Mouse (Mus musculus): ENCODE data around the gene Mrpl9. TPM values are rescaled to one million over a fixed set of nuclear protein-coding genes. Genes with fewer than 3 reads are reported as not detected.

The Mrpl9 gene
- polyA plus RNA-seq, 1 experiment from 2014 or later, result 58.8 TPM

GRCm38 (mm10) chr3:94472447-94473114 lies 29.5 kb downstream of the Mrpl9 start:
- Histone ChIP-seq H3K9me3 (no peaks in the 10 kb centered on the region), H3K9ac (peak overlapping the region; percentile 51), H3K36me3 (no peaks in the 10 kb centered on the region), H3K4me2 (peak overlapping the region; percentile 57), H3K27me3 (no peaks in the 10 kb centered on the region), H3K4me3 (peak overlapping the region; percentile 36), H3K4me1 (replicated peaks) (peaks cover 32% of the 10 kb centered on the region), H3K27ac (no peak overlapping the region)
- WGBS, result 13% methylated on average over 28 of the region's 28 CpGs
- ATAC-seq (ENCODE audit: low FRiP score), result peak; percentile 38; the same call in 1 of the 2 replicates

- WGBS, result 57% methylated on average over 10 of the region's 10 CpGs
- peak overlapping the region; percentile 57 for H3K4me2 ChIP-seq
- no peaks in the 10 kb centered on the region for H3K9me3 ChIP-seq
- H3K36me3 ChIP-seq, result no peaks in the 10 kb centered on the region
- no peak overlapping the region for H3K27ac ChIP-seq
- H3K4me1 ChIP-seq (replicated peaks), result peaks cover 32% of the 10 kb centered on the region
- H3K9ac ChIP-seq, result no peak overlapping the region
- no peaks in the 10 kb centered on the region for H3K27me3 ChIP-seq
- H3K4me3 ChIP-seq, result no peak overlapping the region
- no peak for ATAC-seq (ENCODE audit: low FRiP score)
These were observed 30.0 kb downstream of the Mrpl9 start for GRCm38 (mm10) chr3:94473115-94473505.

GRCm38 (mm10) chr3:94473567-94474232 lies 30.6 kb downstream of the Mrpl9 start:
- Histone ChIP-seq H3K27ac (no peak overlapping the region), H3K36me3 (no peaks in the 10 kb centered on the region), H3K27me3 (no peaks in the 10 kb centered on the region), H3K9ac (no peak overlapping the region), H3K9me3 (no peaks in the 10 kb centered on the region), H3K4me2 (no peak overlapping the region), H3K4me1 (replicated peaks) (peaks cover 32% of the 10 kb centered on the region), H3K4me3 (no peak overlapping the region)
- no peak for ATAC-seq (ENCODE audit: low FRiP score)
- WGBS, result 84% methylated on average over 5 of the region's 5 CpGs

GRCm38 (mm10) chr3:94476301-94477035 lies 33.4 kb downstream of the Mrpl9 start:
- WGBS, result 73% methylated on average over 8 of the region's 8 CpGs
- Histone ChIP-seq H3K4me1 (replicated peaks) (peaks cover 56% of the 10 kb centered on the region), H3K27ac (peak overlapping the region; percentile 94), H3K36me3 (peaks cover 8% of the 10 kb centered on the region), H3K9ac (peak overlapping the region; percentile 71), H3K4me3 (no peak overlapping the region), H3K9me3 (no peaks in the 10 kb centered on the region), H3K27me3 (no peaks in the 10 kb centered on the region), H3K4me2 (no peak overlapping the region; the same call in 1 of the 2 replicates)
- ATAC-seq (ENCODE audit: low FRiP score), result no peak

- WGBS, result 22% methylated on average over 4 of the region's 4 CpGs
- no peaks in the 10 kb centered on the region for H3K27me3 ChIP-seq
- H3K36me3 ChIP-seq, result peaks cover 17% of the 10 kb centered on the region
- H3K4me3 ChIP-seq, result peak overlapping the region; percentile 77
- H3K4me2 ChIP-seq, result peak overlapping the region; percentile 98
- H3K9me3 ChIP-seq, result no peaks in the 10 kb centered on the region
- H3K27ac ChIP-seq, result peak overlapping the region; percentile 94
- peak; percentile 9; the same call in 1 of the 2 replicates for ATAC-seq (ENCODE audit: low FRiP score)
- H3K4me1 ChIP-seq (replicated peaks), result peaks cover 61% of the 10 kb centered on the region
- peak overlapping the region; percentile 71 for H3K9ac ChIP-seq
These were observed 34.3 kb downstream of the Mrpl9 start for GRCm38 (mm10) chr3:94477444-94477843.

GRCm38 (mm10) chr3:94477981-94478422 lies 34.9 kb downstream of the Mrpl9 start, which contains the start of gene Celf3:
Gene Celf3 (plus strand): TSS chr3:94478295.
- no peaks in the 10 kb centered on the region for H3K9me3 ChIP-seq
- H3K27me3 ChIP-seq, result no peaks in the 10 kb centered on the region
- WGBS, result 0% methylated on average over 10 of the region's 14 CpGs
- H3K9ac ChIP-seq, result peak within 1 kb of the TSS; percentile 93
- H3K4me3 ChIP-seq, result peak within 1 kb of the TSS; percentile 77
- peaks cover 18% of the 10 kb centered on the region for H3K36me3 ChIP-seq
- H3K4me1 ChIP-seq (replicated peaks), result peaks cover 62% of the 10 kb centered on the region
- H3K4me2 ChIP-seq, result peak within 1 kb of the TSS; percentile 98
- peak within 1 kb of the TSS; percentile 94 for H3K27ac ChIP-seq
- ATAC-seq (ENCODE audit: low FRiP score), result peak; percentile 94

GRCm38 (mm10) chr3:94478591-94479169 lies 35.6 kb downstream of the Mrpl9 start:
- 1% methylated on average over 9 of the region's 9 CpGs for WGBS
- Histone ChIP-seq H3K9ac (peak overlapping the region; percentile 93), H3K27me3 (no peaks in the 10 kb centered on the region), H3K9me3 (no peaks in the 10 kb centered on the region), H3K4me2 (peak overlapping the region; percentile 98), H3K27ac (peak overlapping the region; percentile 94), H3K36me3 (peaks cover 18% of the 10 kb centered on the region), H3K4me1 (replicated peaks) (peaks cover 66% of the 10 kb centered on the region), H3K4me3 (peak overlapping the region; percentile 77)
- peak; percentile 6; the same call in 1 of the 2 replicates for ATAC-seq (ENCODE audit: low FRiP score)

GRCm38 (mm10) chr3:94479564-94479963 lies 36.4 kb downstream of the Mrpl9 start:
- 10% methylated on average over 11 of the region's 11 CpGs for WGBS
- Histone ChIP-seq H3K36me3 (peaks cover 20% of the 10 kb centered on the region), H3K4me3 (peak overlapping the region; percentile 77), H3K4me1 (replicated peaks) (peaks cover 75% of the 10 kb centered on the region), H3K9me3 (no peaks in the 10 kb centered on the region), H3K9ac (peak overlapping the region; percentile 93), H3K27ac (peak overlapping the region; percentile 94), H3K27me3 (no peaks in the 10 kb centered on the region), H3K4me2 (peak overlapping the region; percentile 98)
- no peak for ATAC-seq (ENCODE audit: low FRiP score)

GRCm38 (mm10) chr3:94480291-94480884 lies 37.3 kb downstream of the Mrpl9 start, which contains the start of gene Riiad1:
Gene Riiad1 (minus strand): TSS chr3:94480341.
- Histone ChIP-seq H3K4me3 (peak within 1 kb of the TSS; percentile 77), H3K9ac (peak within 1 kb of the TSS; percentile 93), H3K27me3 (no peaks in the 10 kb centered on the region), H3K4me1 (replicated peaks) (peaks cover 83% of the 10 kb centered on the region), H3K9me3 (no peaks in the 10 kb centered on the region), H3K27ac (peak within 1 kb of the TSS; percentile 94), H3K4me2 (peak within 1 kb of the TSS; percentile 98), H3K36me3 (peaks cover 28% of the 10 kb centered on the region)
- no peak for ATAC-seq (ENCODE audit: low FRiP score)
- 8% methylated on average over 16 of the region's 16 CpGs for WGBS

GRCm38 (mm10) chr3:94481429-94481828 lies 38.3 kb downstream of the Mrpl9 start:
- peak overlapping the region; percentile 77; the same call in 1 of the 2 replicates for H3K4me3 ChIP-seq
- ATAC-seq (ENCODE audit: low FRiP score), result no peak
- H3K27ac ChIP-seq, result peak overlapping the region; percentile 94
- H3K27me3 ChIP-seq, result no peaks in the 10 kb centered on the region
- H3K9me3 ChIP-seq, result no peaks in the 10 kb centered on the region
- H3K4me2 ChIP-seq, result peak overlapping the region; percentile 98
- WGBS, result 70% methylated on average over 4 of the region's 4 CpGs
- peaks cover 89% of the 10 kb centered on the region for H3K4me1 ChIP-seq (replicated peaks)
- H3K9ac ChIP-seq, result peak overlapping the region; percentile 93
- H3K36me3 ChIP-seq, result peaks cover 38% of the 10 kb centered on the region

- H3K4me3 ChIP-seq, result no peak overlapping the region
- H3K36me3 ChIP-seq, result peaks cover 52% of the 10 kb centered on the region
- no peaks in the 10 kb centered on the region for H3K27me3 ChIP-seq
- peak overlapping the region; percentile 95 for H3K27ac ChIP-seq
- H3K4me1 ChIP-seq (replicated peaks), result peaks cover 94% of the 10 kb centered on the region
- peak overlapping the region; percentile 93; the same call in 1 of the 2 replicates for H3K9ac ChIP-seq
- WGBS, result 82% methylated on average over 17 of the region's 17 CpGs
- H3K9me3 ChIP-seq, result no peaks in the 10 kb centered on the region
- peak overlapping the region; percentile 98 for H3K4me2 ChIP-seq
- ATAC-seq (ENCODE audit: low FRiP score), result no peak
These were observed 39.8 kb downstream of the Mrpl9 start for GRCm38 (mm10) chr3:94482764-94483385.

Measured in hindbrain, embryonic 13.5 days (tissue).